Mouse (Mus musculus) heart, embryonic 15.5 days (tissue): ENCODE data around the gene Gprc5c. TPM values are rescaled to one million over a fixed set of nuclear protein-coding genes. Genes with fewer than 3 reads are reported as not detected.

Source experiments
- polyA plus RNA-seq: library from polyadenylated mRNA; unstranded; fragments of >200 nt; fragmentation: Nextera tagmentation; extraction: Ambion mirVana; gene quantifications from 2 replicates; pipeline ENCODE4 v1.2.1, GENCODE M21; 2015

Gene Gprc5c
- polyA plus RNA-seq, 1 experiment from 2014 or later, result 12.4 TPM

Other genes starting within 250 kb of the Gprc5c start
- gene Rpl38, start 182.6 kb upstream of the Gprc5c start, polyA plus RNA-seq, result 553 and 775 TPM in 2 replicates
- gene Ttyh2, start 175.7 kb upstream of the Gprc5c start, polyA plus RNA-seq, result 9.3 and 11.6 TPM in 2 replicates
- gene Dnaic2, start 123.7 kb upstream of the Gprc5c start, polyA plus RNA-seq, result 0.64 and 1.0 TPM in 2 replicates
- gene Kif19a, start 85.8 kb upstream of the Gprc5c start, polyA plus RNA-seq, result 0.16 and 0.33 TPM in 2 replicates
- 0.08 and 0.46 TPM in 2 replicates for gene Btbd17, start 55.2 kb upstream of the Gprc5c start, polyA plus RNA-seq
- gene Gpr142, start 52.2 kb upstream of the Gprc5c start, polyA plus RNA-seq, result not detected in 2 replicates
- gene Cd300a, start 38.9 kb downstream of the Gprc5c start, polyA plus RNA-seq, result 0.82 and 2.2 TPM in 2 replicates
- gene Cd300lb, start 83.2 kb downstream of the Gprc5c start, polyA plus RNA-seq, result 0.34 and 0.72 TPM in 2 replicates
- gene Cd300c, start 118.0 kb downstream of the Gprc5c start, polyA plus RNA-seq, result not detected in 2 replicates
- 0.21 and 0.61 TPM in 2 replicates for gene Cd300ld, start 138.8 kb downstream of the Gprc5c start, polyA plus RNA-seq
- gene Cd300c2, start 150.7 kb downstream of the Gprc5c start, polyA plus RNA-seq, result 1.8 and 3.5 TPM in 2 replicates
- not detected in 2 replicates for gene Cd300ld2, start 165.0 kb downstream of the Gprc5c start, polyA plus RNA-seq
- not detected in 2 replicates for gene Cd300ld4, start 175.9 kb downstream of the Gprc5c start, polyA plus RNA-seq
- not detected in 2 replicates for gene Cd300ld5, start 186.6 kb downstream of the Gprc5c start, polyA plus RNA-seq
- gene Cd300ld3, start 197.3 kb downstream of the Gprc5c start, polyA plus RNA-seq, result not detected in 2 replicates
- not detected in 2 replicates for gene Cd300e, start 211.0 kb downstream of the Gprc5c start, polyA plus RNA-seq
- 1.1 and 2.4 TPM in 2 replicates for gene Rab37, start 240.3 kb downstream of the Gprc5c start, polyA plus RNA-seq